Mouse (Mus musculus) left cerebral cortex, postnatal 14 days (tissue): ENCODE results near the gene Mup20. TPM values are rescaled to one million over a fixed set of nuclear protein-coding genes. Genes with fewer than 3 reads are reported as not detected.
"Not testable (repeated sequence)": the region's sequence is repeated elsewhere in the genome, so short reads cannot be mapped to it uniquely, and the experiment has no call there.

Source experiments
- DNase-seq, 2 experiments: peaks; one replicate each; pipeline ENCODE4 v3.0.0; 2021 to 2022; ENCODE audit warnings: low spot score in 2 of 2, mixed read lengths in 1 of 2
- intact Hi-C: fragments of 180-260 bp; cut with DNase I; formaldehyde crosslinking; loops from one replicate; pipeline ENCODE4 v1.15.1; 2025
- long read RNA-seq, 2 experiments: library from polyadenylated mRNA; stranded (forward); transcript quantifications; one replicate each; pipeline ENCODE4 v2.0.0; 2021
- total RNA-seq, 2 experiments: library from RNA; stranded (reverse); gene quantifications; 2 replicates each; pipeline ENCODE4 v1.2.3; 2021

Mup20 gene
- not detected for total RNA-seq
- long read RNA-seq, experiment 1 = 0 reads
- long read RNA-seq, experiment 2 = 0 reads

DNA sequence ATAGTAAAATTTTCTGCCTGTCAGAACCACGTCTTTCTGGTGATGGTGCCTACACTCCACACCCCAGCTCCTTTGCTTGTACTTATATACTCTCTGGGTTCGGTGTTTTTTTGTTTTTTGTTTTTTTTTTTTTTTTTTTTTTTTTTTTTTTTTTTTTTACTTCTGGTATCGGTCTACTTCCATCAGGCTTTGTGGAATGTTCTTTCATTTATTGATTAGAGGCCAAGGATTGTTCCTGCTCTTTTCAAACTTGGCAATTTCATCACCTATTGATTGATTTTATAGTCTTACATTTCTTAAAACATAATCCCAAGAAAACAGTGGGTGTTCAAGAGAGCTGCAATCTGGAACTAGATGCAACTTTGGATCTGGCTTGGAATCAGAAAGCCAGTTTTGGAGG lies at the start of gene Mup20:
Gene Mup20, minus strand, starts transcription at position 101 of the 400 bp plus-strand sequence.
- intact Hi-C loops, DNase-seq: not testable (repeated sequence)

- intact Hi-C loops = not testable (repeated sequence)
- DNase-seq = peak; percentile 52 to 55
These were observed 49.4 kb upstream of the Mup20 start for GRCm38 (mm10) chr4:62103366-62103765.

DNA sequence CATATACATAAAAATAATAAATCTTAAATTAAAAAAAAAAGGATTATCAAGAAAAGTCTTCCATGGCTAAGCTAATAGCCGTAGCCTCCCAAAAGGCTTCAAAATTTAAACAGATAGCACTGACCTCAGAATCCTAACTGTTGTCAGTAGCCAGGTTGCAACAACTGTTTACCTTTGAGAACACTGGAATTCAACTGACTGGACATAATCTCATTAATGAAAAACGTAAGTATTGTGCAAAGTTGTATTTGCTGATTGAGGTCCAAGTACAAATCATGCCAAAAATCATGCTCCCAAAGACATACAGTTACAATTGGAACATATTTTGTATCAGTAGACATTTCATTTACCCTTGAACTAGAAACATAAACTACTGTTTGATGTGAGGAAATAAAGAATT lies 34.0 kb upstream of the Mup20 start:
- intact Hi-C loops = no loop called here
- no peak for DNase-seq

DNA sequence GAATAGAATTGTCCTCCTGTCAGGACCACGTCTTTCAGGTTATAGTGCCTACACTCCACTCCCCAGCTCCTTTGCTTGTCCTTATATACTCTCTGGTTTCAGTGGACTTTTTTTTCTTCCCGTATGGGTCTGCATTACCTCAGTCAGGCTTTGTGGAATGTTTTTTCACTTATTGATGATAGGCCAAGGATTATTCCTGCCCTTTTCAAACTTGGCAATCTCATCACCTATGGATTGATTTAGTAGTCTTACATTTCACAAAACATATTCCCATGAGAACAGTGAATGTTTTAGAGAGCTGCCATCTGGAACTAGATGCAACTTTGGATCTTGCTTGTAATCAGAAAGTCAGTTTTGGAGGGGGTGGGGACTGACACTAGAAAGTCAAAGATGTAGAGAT lies 33.3 kb upstream of the Mup20 start, which contains the start of gene Mup3:
Gene Mup3, minus strand, starts transcription at position 102 of the 400 bp plus-strand sequence.
- intact Hi-C loops = no loop called here
- no peak for DNase-seq

- no peak for DNase-seq
- intact Hi-C loops = no loop called here
These were observed 28.8 kb upstream of the Mup20 start for GRCm38 (mm10) chr4:62082755-62083154.

GRCm38 (mm10) chr4:62075126-62075525 lies 21.2 kb upstream of the Mup20 start:
- DNase-seq = no peak
- intact Hi-C loops = no loop called here

GRCm38 (mm10) chr4:62054780-62055179 lies 822 bp upstream of the Mup20 start:
- intact Hi-C loops, DNase-seq: not testable (repeated sequence)

DNA sequence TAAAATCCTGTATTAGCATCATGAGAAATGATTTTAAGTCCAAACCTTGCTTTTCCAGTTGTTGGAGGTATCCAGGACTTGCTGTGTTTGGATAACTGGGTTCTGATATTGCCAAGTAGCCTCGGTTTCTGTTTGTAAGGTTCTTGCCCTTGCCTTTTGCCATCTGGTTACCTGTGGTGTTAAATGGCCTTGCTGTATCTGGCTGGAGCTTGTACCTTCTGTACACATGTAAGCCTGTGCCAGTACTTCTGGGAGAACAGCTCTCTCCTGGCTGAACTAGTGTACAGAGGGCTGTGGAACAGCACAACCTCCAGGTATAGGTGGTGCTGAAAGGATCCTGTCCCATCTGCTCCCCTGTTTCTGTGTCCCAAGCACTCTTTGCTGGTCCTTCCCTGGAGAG lies 27.7 kb downstream of the Mup20 start:
- intact Hi-C loops = no loop called here
- no peak for DNase-seq

DNA sequence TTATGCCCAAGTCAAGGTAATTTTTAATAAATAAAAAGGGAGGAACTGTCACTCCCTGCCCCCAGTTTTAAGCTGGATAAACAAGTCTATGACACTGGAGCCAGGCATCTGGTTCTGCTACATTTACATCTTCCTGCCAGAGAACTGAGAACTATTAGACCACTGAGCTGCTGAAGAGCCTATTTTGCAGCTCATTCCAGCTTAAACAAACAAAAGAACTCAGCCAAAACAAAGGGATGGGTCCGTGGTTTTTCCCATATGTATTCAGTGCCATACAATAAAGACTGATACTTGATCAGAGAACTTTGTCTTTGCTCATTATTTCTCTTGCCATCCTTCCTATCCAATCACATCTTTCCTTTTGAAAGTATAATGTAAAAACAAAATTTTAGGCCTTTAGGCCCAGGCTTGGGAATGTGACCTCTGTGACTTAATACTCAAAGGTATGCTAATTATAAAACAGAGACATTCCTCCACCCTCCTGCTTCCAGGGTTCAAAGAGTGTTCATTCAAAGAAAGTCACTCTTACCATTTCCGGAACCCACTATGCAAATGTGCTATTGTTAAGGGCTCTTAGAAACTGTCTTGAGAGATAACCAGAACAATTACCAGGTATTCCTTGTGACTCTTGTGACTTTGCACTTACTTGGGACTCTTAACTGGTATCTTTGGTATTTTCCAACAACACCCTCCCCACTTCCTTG lies 29.6 kb downstream of the Mup20 start:
- intact Hi-C loops = no loop called here
- no peak for DNase-seq

DNA sequence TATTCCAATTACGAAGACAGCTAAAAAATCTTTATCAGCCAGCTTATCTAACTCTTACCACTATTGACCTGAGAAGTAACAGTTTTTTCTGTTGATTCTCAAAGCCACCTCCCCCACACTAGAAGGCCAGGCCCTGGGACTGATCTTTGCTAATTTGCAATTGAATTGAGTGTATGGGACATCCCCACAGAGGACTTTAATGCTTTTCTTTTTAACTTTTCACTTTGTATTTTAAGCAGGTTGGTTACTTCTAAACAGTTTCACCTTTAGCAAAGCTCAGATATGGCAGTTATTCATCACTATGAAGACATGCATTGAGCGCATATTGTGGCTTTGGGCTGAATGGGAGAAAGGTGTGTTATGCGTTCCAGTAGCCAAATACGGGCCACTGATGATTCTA lies 30.3 kb downstream of the Mup20 start:
- intact Hi-C loops = no loop called here
- no peak for DNase-seq

DNA sequence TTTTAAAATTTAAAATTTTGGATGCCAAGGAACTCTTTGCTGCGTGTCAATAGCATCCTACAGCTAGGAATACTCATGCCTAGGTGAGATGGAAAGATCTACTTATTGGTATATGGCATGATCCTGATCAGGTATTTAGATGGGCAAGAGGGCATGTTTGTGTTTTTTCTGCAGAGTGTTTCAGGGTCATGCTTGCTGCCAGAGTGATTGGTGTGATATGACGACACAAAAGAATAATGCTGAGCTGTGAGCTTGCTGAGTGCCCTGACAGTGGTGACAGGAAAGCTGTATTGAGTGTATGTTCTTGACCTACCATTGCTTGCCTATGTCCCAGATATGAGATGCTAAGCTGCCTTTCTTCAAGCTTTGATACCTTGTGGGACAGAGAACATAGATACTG lies 30.8 kb downstream of the Mup20 start:
- DNase-seq = no peak
- intact Hi-C loops = no loop called here

DNA sequence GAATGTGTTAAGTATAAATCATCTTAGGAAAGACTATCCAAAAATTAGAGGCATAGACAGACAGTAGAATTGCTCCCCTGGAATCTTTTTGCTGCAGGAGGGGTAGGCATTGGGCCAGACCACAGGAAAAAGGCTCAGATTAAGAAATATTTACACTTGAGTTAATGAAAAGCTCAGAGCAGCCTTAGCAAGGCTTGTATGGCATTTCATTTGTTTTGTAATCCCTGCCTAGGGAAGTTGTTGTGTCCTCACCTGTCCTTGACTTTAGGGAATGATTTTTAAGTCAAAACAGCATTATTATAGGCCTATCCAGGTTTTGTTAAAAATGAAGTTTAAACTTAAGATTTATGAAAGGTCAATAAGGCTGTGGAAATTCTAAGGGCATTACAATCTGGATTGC lies 33.4 kb downstream of the Mup20 start:
- DNase-seq, intact Hi-C loops: not testable (repeated sequence)

Other genes starting within 250 kb of the Mup20 start
- under 1 TPM; 0.38 to 0.53 TPM for gene Mup5, start 218.9 kb downstream of the Mup20 start, total RNA-seq
- not detected for gene Mup3, start 33.2 kb upstream of the Mup20 start, total RNA-seq
- not detected for gene Mup21, start 96.7 kb upstream of the Mup20 start, total RNA-seq
- 10 to 100 TPM; 20.3 to 20.7 TPM for gene Zfp37, start 176.9 kb upstream of the Mup20 start, total RNA-seq
- 1 to 10 TPM; 7.1 to 9.8 TPM for gene Slc31a2, start 208.4 kb upstream of the Mup20 start, total RNA-seq